24 mouse cellular contexts compared by ENCODE assay signal in the genomic region with DNA sequence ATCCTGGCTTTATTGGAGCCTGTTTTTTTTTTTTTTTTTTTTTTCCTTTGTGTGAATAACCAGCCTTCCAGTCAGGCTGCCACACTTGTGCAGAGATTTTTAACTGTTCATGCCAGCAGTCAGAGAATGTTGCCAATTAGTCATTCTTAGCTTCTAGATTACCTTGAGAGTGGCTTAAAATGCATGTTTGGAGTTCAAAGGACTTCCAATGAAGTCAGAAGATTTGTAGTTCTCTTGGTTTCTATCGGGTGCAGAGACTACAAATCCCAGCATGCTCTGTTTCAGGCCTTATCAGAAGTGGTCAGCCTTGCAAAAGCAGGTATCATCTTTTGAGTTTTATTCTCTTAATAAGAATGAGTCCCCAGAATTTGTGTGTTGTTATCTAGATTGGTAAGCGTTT.
A peak's percentile ranks its signal among the peaks of the same experiment; 100 is the strongest.
DNase-seq lines count a peak whose midpoint lies in the region; ATAC-seq and TF ChIP-seq lines count a peak whose summit lies in the region.
"Had no signal": no experiment of that assay in that cellular context is flagged by ENCODE, and none has a peak within 500 bp of the region (broad histone marks: within the 10 kb centered on the region; RNA-seq: fewer than 3 reads in every experiment).

No protein-coding gene starts in this region.

- 85% methylated on average over 2 of the region's 2 CpGs for WGBS in forebrain, embryonic 13.5 days
- 86% methylated on average over 2 of the region's 2 CpGs for WGBS in forebrain, embryonic 12.5 days

- no peak for TF ChIP-seq POLR2A in brain, embryonic 14.5 days (IDR thresholded peaks at IDR 0.05; ENCODE audit: borderline replicate concordance, extremely low read depth, insufficient read depth, insufficient read length, poor library complexity, severe bottlenecking)

- no peak for TF ChIP-seq CTCF in layer of hippocampus, adult 2 months (conservative IDR thresholded peaks at IDR 0.05)
- no peak for TF ChIP-seq CTCF in brain, embryonic 14.5 days (IDR thresholded peaks at IDR 0.05; ENCODE audit: borderline replicate concordance, extremely low read depth, insufficient read depth, insufficient read length)

- no peaks in the 10 kb centered on the region for H3K27me3 ChIP-seq in forebrain, embryonic 13.5 days
- no peaks in the 10 kb centered on the region for H3K27me3 ChIP-seq in forebrain, embryonic 12.5 days
- H3K27me3 ChIP-seq: kidney, embryonic 15.5 days; limb, embryonic 15.5 days; neural tube, embryonic 12.5 days had no signal

- no peak for DNase-seq in layer of hippocampus, adult 2 months (ENCODE audit: low spot score in 2 of 2)
- no peak for DNase-seq in layer of hippocampus, adult 8-10 months (ENCODE audit: low spot score in 2 of 2)
- DNase-seq in Muller cell, postnatal 12 days (ENCODE audit: inconsistent ontology term), result peak; percentile 22
- peak; percentile 67 for DNase-seq in brain, embryonic 14.5 days (ENCODE audit: low read depth)
- DNase-seq in embryo, embryonic 10 days (ENCODE audit: low spot score), result no peak
- DNase-seq in spleen, postnatal 4 days (ENCODE audit: low spot score in 2 of 2), result no peak
- DNase-seq: cerebellum, adult 11 months; cerebellum, adult 9-11 months; gastrocnemius, postnatal 36 days; heart, postnatal 36 days; kidney, postnatal 36 days; lung, embryonic 14.5 days; right cerebral cortex, postnatal 14 days had no signal

- no peak overlapping the region for H3K4me2 ChIP-seq in forebrain, embryonic 13.5 days
- H3K4me2 ChIP-seq in forebrain, embryonic 12.5 days, result no peak overlapping the region
- H3K4me2 ChIP-seq: kidney, embryonic 15.5 days; limb, embryonic 15.5 days; lung, embryonic 14.5 days; neural tube, embryonic 12.5 days had no signal

- no peak for ATAC-seq in forebrain, embryonic 13.5 days
- no peak for ATAC-seq in forebrain, embryonic 12.5 days (ENCODE audit: low FRiP score)
- ATAC-seq: hindbrain, embryonic 16.5 days; intestine, embryonic 16.5 days had no signal

- no peak overlapping the region for H3K9ac ChIP-seq in forebrain, embryonic 13.5 days
- H3K9ac ChIP-seq in forebrain, embryonic 12.5 days, result no peak overlapping the region
- H3K9ac ChIP-seq: kidney, embryonic 15.5 days; limb, embryonic 15.5 days; liver, embryonic 14.5 days; lung, embryonic 14.5 days; neural tube, embryonic 12.5 days had no signal

- H3K4me1 ChIP-seq in forebrain, embryonic 13.5 days, result peaks cover 28% of the 10 kb centered on the region
- no peaks in the 10 kb centered on the region for H3K4me1 ChIP-seq in forebrain, embryonic 12.5 days
- H3K4me1 ChIP-seq: embryonic facial prominence, embryonic 10.5 days; kidney, embryonic 15.5 days; neural tube, embryonic 12.5 days had no signal

- H3K4me3 ChIP-seq in forebrain, embryonic 13.5 days, result no peak overlapping the region
- no peak overlapping the region for H3K4me3 ChIP-seq in forebrain, embryonic 12.5 days (replicated peaks)
- H3K4me3 ChIP-seq in layer of hippocampus, adult 2 months, result no peak overlapping the region
- H3K4me3 ChIP-seq: embryonic facial prominence, embryonic 10.5 days; kidney, embryonic 15.5 days; left cerebral cortex, adult 2 months; limb, embryonic 15.5 days; neural tube, embryonic 12.5 days had no signal

- H3K9me3 ChIP-seq in forebrain, embryonic 13.5 days (replicated peaks), result no peaks in the 10 kb centered on the region
- no peaks in the 10 kb centered on the region for H3K9me3 ChIP-seq in forebrain, embryonic 12.5 days
- H3K9me3 ChIP-seq: embryonic facial prominence, embryonic 10.5 days; G1E; kidney, embryonic 15.5 days; limb, embryonic 15.5 days; neural tube, embryonic 12.5 days had no signal

- H3K27ac ChIP-seq in forebrain, embryonic 13.5 days, result peak overlapping the region; percentile 8; the same call in 1 of the 2 replicates
- no peak overlapping the region for H3K27ac ChIP-seq in forebrain, embryonic 12.5 days
- H3K27ac ChIP-seq in layer of hippocampus, adult 2 months, result peak overlapping the region; percentile 40; the same call in 1 of the 2 replicates
- H3K27ac ChIP-seq: embryonic facial prominence, embryonic 10.5 days; kidney, embryonic 15.5 days; left cerebral cortex, adult 2 months; limb, embryonic 15.5 days; liver, embryonic 14.5 days; neural tube, embryonic 12.5 days had no signal

- H3K36me3 ChIP-seq in forebrain, embryonic 13.5 days (ENCODE audit: poor library complexity, severe bottlenecking), result no peaks in the 10 kb centered on the region
- H3K36me3 ChIP-seq in forebrain, embryonic 12.5 days (replicated peaks), result no peaks in the 10 kb centered on the region
- H3K36me3 ChIP-seq: embryonic facial prominence, embryonic 10.5 days; G1E; kidney, embryonic 15.5 days; limb, embryonic 15.5 days; neural tube, embryonic 12.5 days had no signal

Comparison
In these comparisons a context has a peak if more than half of its experiments do, and no peak if none do; other contexts are left out.
1. DNase-seq: peak in Muller cell, postnatal 12 days (single experiment) and brain, embryonic 14.5 days (single experiment); none in layer of hippocampus, adult 2 months (0 of 2), layer of hippocampus, adult 8-10 months (0 of 2), embryo, embryonic 10 days (single experiment) and spleen, postnatal 4 days (0 of 2).